Mouse (Mus musculus) gonadal fat pad, adult 2 months (tissue): ENCODE measurements around the gene Gm21981. TPM values are rescaled to one million over a fixed set of nuclear protein-coding genes. Genes with fewer than 3 reads are reported as not detected.

Source experiments
- DNase-seq: peaks from one replicate; pipeline ENCODE4 v3.0.0-alpha.2; 2012; ENCODE audit warnings: low read depth
- polyA plus RNA-seq: library from polyadenylated mRNA; depleted of rRNA; stranded (reverse); fragments of >200 nt; gene quantifications from 2 replicates; pipeline ENCODE4 v1.2.3, GENCODE M21; 2012; rRNA removed

The Gm21981 gene
- 1.5 and 2.7 TPM in 2 replicates for polyA plus RNA-seq

GRCm38 (mm10) chr17:47694442-47694502, at the start of gene Gm21981:
Gene Gm21981, minus strand, starts transcription at chr17:47694455.
- no peak for DNase-seq

GRCm38 (mm10) chr17:47742991-47743734, 48.9 kb upstream of the Gm21981 start:
- DNase-seq, result no peak

GRCm38 (mm10) chr17:47740186-47740585, 45.9 kb upstream of the Gm21981 start:
- no peak for DNase-seq

- no peak for DNase-seq
Measured at GRCm38 (mm10) chr17:47738879-47739798, 44.9 kb upstream of the Gm21981 start.

- no peak for DNase-seq
Measured at GRCm38 (mm10) chr17:47738066-47738878, 44.0 kb upstream of the Gm21981 start.

GRCm38 (mm10) chr17:47737271-47738065, 43.2 kb upstream of the Gm21981 start:
- no peak for DNase-seq

- no peak for DNase-seq
Measured at GRCm38 (mm10) chr17:47736856-47737255, 42.6 kb upstream of the Gm21981 start, which contains the start of gene Tfeb. Gene Tfeb, plus strand, starts transcription at chr17:47737030.

GRCm38 (mm10) chr17:47735553-47736100, 41.4 kb upstream of the Gm21981 start:
- DNase-seq, result no peak

GRCm38 (mm10) chr17:47730633-47731575, 36.6 kb upstream of the Gm21981 start:
- no peak for DNase-seq

- no peak for DNase-seq
Measured at GRCm38 (mm10) chr17:47726566-47726965, 32.3 kb upstream of the Gm21981 start, which contains the start of gene Pgc. Gene Pgc, plus strand, starts transcription at chr17:47726842.

GRCm38 (mm10) chr17:47721183-47721582, 26.9 kb upstream of the Gm21981 start:
- DNase-seq, result no peak

GRCm38 (mm10) chr17:47715037-47715436, 20.8 kb upstream of the Gm21981 start:
- no peak for DNase-seq

- no peak for DNase-seq
Measured at GRCm38 (mm10) chr17:47712889-47713571, 18.8 kb upstream of the Gm21981 start.

GRCm38 (mm10) chr17:47711883-47712282, 17.6 kb upstream of the Gm21981 start:
- no peak for DNase-seq

- DNase-seq, result no peak
Measured at GRCm38 (mm10) chr17:47710036-47710435, 15.8 kb upstream of the Gm21981 start.

GRCm38 (mm10) chr17:47708972-47709371, 14.7 kb upstream of the Gm21981 start:
- DNase-seq, result no peak

- DNase-seq, result no peak
Measured at GRCm38 (mm10) chr17:47707961-47708360, 13.7 kb upstream of the Gm21981 start.

- no peak for DNase-seq
Measured at GRCm38 (mm10) chr17:47706196-47706595, 11.9 kb upstream of the Gm21981 start.

- DNase-seq, result no peak
Measured at GRCm38 (mm10) chr17:47704692-47705091, 10.4 kb upstream of the Gm21981 start.
